Mouse (Mus musculus): ENCODE data around the gene Trp73.
A peak's percentile ranks its signal among the peaks of the same experiment; 100 is the strongest.

Gene Trp73

DNA sequence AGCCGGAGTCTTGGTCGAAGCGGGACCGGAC is at the start of gene Trp73:
Gene Trp73 (minus strand): TSS at position 27 of the 31 bp plus-strand sequence.
- DNase-seq (ENCODE audit: low read depth, low spot score): no peak

- no peak for DNase-seq (ENCODE audit: low read depth, low spot score)
Observed at GRCm38 (mm10) chr4:154188948-154189347, 48.9 kb upstream of the Trp73 start.

DNA sequence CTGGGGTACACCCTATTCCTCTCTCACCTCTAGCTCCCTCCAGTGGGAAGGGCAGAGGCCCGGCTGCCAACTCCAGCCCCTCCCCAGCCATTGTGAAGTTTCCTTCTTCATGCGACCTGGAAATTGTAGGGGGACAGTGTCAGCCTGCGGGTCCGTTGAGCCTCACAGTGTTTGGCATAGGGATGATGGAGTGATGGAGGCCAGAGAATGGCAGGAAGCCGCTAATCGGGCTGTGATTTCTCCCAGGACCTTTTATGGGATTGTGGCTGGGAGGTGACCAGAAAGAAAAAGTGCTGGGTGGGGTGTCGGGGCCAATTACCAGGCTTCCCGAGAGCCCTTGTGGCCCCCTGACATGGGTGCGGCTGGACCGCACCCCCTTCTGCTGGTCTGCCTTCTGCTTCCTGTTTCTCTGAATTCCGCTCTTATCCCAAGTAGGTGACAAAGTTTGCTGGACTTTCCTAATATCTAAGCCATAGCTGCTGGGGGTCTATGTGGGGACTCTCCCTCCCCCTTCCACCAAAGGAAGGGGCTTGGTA is 46.1 kb upstream of the Trp73 start:
- no peak for DNase-seq (ENCODE audit: low read depth, low spot score)

GRCm38 (mm10) chr4:154185001-154185400 is 45.0 kb upstream of the Trp73 start:
- no peak for DNase-seq (ENCODE audit: low read depth, low spot score)

DNA sequence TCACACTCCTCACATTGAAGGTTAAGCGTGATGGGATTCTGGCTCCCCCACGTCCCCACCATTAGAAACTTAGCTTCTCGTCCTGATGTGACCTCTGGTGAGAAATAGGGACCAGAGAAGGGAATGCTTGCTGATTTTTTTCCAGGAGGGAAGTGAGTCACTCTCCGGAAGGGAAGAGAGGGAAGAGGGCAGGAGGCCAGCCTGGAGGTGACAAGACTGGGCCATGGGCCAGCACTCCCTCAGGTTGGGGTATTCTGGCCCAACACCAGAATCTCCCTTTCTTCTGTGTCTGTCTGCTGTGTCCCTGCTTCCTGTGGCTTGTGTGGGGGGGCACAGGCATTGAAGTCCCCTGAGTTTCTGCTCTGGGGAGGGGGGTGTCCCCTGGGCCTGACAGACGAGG is 43.6 kb upstream of the Trp73 start:
- DNase-seq (ENCODE audit: low read depth, low spot score): no peak

GRCm38 (mm10) chr4:154181001-154181400 is 41.0 kb upstream of the Trp73 start:
- no peak for DNase-seq (ENCODE audit: low read depth, low spot score)

DNA sequence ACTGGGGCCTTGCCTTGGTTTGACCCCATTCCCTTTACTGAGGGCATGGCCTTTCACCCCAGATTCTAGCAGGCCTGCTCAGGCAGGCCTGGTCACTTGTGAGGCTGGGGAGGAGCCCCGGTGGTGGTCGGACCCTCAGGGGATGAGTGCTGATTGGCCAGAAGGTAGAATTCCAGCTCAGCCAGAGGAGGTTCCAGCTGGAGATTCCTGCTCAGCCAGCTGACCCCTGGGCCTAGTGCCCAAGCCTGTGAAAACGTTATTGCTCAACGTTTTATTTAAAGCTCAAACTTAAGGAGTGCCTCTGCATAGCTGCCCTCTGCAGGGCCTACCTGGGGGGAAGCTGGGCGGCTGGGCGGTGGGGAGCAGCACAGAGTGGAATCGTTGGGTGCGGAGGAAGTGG is 37.2 kb upstream of the Trp73 start:
- DNase-seq (ENCODE audit: low read depth, low spot score): no peak

DNA sequence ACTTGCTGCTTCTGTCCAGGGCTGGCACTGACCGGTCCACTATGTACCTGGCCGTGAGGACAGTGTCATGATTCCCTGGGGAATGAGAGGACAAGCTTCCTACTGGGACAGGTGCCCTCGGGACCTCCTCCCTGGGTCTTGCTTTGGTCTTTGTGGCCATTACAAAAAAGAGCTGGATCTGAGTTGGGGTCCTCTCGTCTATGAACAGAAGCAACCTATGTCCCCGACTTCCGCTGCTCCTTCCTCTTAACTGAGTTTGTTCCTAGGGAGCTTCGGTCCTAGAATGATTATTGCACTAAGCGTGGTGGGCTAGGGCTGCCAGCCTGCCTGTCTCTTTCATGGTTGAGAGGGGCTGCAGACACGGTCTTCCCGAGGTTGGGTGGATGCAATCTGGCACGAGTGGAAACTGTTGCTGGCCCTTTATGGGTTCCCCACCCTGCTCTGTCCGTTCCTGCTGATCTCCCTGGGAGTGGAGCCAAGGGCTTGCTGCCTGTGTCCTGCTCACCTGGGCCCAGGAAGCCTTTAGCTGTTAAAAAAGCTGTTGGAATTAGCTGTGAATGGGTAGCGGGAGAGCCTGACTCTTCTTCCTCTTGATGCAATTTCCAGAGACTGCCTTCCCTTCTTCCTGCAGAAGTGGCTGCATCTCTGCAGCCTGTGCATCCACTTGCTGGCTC is 32.1 kb upstream of the Trp73 start:
- DNase-seq (ENCODE audit: low read depth, low spot score): no peak

GRCm38 (mm10) chr4:154171151-154171930 is 31.3 kb upstream of the Trp73 start:
- DNase-seq (ENCODE audit: low read depth, low spot score): peak; percentile 59

DNA sequence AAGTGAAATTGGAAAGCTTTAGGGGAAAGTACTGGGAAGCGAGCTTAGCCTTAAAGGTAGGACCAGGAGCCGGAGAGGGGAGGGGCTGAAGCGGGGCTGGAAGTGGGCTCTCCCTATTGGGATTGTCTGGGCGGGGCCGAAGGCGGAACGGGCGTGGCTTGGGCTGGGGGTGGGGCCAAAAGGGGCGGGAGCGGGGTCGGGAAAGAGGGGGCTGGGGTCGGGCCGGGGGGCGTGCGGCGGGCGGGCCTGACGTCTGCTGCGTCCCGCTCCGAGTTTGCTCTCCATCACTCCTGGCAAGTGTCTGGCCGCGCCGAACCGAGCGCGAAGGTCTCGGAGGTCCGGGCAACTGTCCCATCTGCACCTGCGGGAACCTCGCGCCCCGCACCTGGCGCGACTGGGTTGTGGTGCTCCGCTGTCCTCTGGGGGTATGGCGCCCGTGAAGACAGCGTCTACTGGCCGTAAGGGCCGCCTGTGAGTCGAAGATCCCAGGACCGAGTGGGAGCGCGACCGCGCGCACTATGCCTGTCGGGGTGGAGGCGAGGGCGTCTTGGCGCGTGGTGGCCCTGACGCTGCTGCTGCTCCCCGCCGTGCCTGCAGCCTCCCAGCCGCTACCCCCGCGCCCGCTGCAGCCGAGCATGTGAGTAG is 30.6 kb upstream of the Trp73 start, which contains the start of gene Megf6:
Gene Megf6 (plus strand): TSS at position 225 of the 645 bp plus-strand sequence.
- peak; percentile 84 for DNase-seq (ENCODE audit: low read depth, low spot score)

DNA sequence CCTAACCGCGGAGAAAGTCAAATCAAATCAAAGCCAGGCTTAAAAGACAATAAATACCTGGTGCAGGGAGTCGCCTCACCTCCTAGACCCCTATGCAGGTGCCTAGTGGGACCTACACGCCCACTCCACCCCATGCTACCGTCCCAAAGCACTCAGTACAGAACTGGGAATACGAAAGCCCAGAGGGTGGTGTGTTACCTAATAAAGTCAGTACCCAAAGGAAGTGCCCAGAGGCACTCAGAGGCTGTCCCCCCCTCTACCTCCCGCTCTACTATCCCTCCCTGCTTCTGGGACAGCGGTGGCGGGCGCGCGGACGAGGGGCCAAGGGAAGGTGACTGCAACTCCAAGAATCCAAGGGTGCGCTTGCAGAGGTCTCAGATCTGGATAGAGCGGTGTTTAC is 30.0 kb upstream of the Trp73 start:
- DNase-seq (ENCODE audit: low read depth, low spot score): no peak

DNA sequence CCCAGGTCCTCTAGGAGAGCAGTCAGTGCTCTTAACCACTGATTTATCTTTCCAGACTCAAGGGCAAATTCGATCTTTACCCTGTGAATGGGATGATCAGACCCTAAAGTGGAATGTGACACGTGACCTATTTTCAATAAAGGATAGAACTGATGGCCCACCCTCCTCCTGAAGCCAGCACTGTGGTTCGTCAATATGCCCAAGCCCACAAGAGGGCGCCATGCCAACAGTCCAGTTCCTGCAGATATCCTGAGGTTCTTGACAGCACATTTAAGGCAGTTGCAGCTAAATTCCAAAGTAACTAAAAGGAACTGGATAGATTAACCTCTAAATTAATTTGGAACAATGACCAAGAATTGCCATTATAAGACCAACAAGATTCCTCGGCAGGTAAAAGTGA is 27.0 kb upstream of the Trp73 start:
- peak; percentile 69 for DNase-seq (ENCODE audit: low read depth, low spot score)

GRCm38 (mm10) chr4:154163296-154163695 is 23.3 kb upstream of the Trp73 start:
- DNase-seq (ENCODE audit: low read depth, low spot score): peak; percentile 82

DNA sequence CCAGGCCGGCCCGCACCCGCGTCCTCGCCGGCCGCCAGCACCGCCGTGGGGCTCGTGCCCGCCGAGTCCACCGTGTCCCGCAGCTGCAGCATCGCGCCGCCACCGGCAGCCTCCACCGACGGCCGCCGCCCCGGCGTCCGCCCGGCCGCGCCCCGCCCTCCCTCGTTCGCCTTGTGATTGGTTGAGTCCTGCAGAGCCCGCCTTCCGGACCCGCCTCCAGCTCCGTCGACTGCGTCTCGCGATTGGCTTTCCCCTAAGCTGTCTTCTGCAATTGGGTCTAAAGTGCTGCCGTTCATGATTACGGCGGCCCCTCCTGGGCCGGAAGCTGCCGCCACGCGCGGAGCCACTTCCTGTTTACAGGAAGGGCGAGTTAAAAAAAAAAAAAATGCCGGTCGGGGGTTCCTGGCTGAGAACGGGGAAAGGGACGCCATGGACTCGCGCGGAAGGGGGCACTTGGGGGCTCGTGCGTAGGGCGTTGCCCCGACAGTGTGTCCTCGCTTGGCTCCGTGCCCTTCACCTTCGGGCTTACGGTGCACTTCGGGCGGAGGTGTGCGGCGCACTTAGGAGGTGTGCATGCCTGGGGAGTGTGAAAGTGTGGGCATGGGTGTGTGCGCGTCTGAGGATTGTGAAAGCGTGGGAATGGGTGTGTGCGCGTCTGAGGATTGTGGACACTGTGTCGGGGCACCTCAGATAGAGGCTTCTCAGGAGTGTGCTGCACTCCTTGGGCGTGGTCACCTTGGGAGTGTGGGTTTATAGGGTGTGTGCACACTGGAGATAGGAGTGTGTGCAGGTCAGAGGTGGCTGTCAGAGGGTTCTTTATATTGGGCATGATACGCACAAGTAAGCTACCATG is 20.8 kb upstream of the Trp73 start, which contains the start of gene Tprgl:
Gene Tprgl (minus strand): TSS at position 129 of the 853 bp plus-strand sequence.
- peak; percentile 97 for DNase-seq (ENCODE audit: low read depth, low spot score)

GRCm38 (mm10) chr4:154159961-154160537 is 20.0 kb upstream of the Trp73 start:
- no peak for DNase-seq (ENCODE audit: low read depth, low spot score)

- peak; percentile 90 for DNase-seq (ENCODE audit: low read depth, low spot score)
Observed at GRCm38 (mm10) chr4:154159002-154159401, 19.0 kb upstream of the Trp73 start.

- DNase-seq (ENCODE audit: low read depth, low spot score): no peak
Observed at GRCm38 (mm10) chr4:154157970-154158662, 18.1 kb upstream of the Trp73 start.

GRCm38 (mm10) chr4:154156050-154156449 is 16.0 kb upstream of the Trp73 start:
- DNase-seq (ENCODE audit: low read depth, low spot score): no peak

DNA sequence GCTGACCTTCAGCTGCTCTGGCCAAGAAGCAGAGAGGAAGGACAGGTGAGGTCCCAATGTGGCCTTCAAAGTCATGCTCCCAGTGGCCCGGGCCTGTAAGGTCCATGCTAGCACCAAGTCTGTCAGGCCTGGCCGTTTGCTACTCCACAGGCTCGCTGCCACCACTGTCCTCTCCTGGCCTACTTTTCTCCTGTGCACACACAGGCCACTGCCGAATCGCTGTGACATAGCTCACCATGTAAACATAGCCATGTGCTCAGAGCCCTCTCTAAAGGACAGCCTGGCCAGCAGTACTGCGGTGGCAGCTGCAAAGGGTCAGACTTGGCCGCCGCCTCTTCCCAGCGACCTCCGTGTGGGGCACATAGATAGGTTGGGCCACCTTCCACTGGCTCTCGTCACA is 14.1 kb upstream of the Trp73 start:
- DNase-seq (ENCODE audit: low read depth, low spot score): no peak

DNA sequence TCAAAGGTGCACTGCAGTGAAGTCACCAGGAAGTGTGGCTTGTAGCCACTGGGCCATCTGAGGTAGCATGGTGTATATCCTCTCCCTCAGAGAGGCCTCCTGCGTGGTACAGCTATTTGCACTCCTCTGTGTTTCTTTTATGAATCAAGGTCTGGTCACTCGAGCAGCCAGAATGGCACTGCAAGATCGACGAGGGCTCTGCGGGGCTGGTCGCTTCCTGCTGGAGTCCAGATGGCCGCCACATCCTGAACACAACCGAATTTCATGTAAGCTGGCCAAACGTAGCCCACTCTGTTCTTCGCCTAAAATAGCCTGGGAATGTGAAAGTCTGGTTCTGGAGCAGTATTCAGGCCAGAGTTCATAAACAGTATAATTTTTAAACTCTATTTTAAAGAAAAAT is 6.3 kb upstream of the Trp73 start:
- no peak for DNase-seq (ENCODE audit: low read depth, low spot score)

GRCm38 (mm10) chr4:154144712-154145111 is 4.7 kb upstream of the Trp73 start:
- DNase-seq (ENCODE audit: low read depth, low spot score): no peak
